Mouse (Mus musculus) kidney, postnatal 0 days (tissue): ENCODE data around the gene G3bp2. TPM values are rescaled to one million over a fixed set of nuclear protein-coding genes. Genes with fewer than 3 reads are reported as not detected.

Experiments
- ATAC-seq: fragments of 200-750 bp; cut with Nextera tagmentation; replicated peaks from 2 replicates; pipeline ENCODE4 v1.8.0; 2017; ENCODE audit warnings: low read depth, moderate number of reproducible peaks, moderate TSS enrichment, moderate library complexity; ENCODE audit not compliant: low FRiP score
- DNase-seq: peaks from one replicate; pipeline ENCODE4 v3.0.0-alpha.2; 2016; ENCODE audit warnings: low spot score
- H3K27ac ChIP-seq: fragments of 300-500 bp; sonication (generic); 2 replicates; pipeline ENCODE4 v1.5.1; 2014; ENCODE audit warnings: mild to moderate bottlenecking
- H3K27me3 ChIP-seq: fragments of 300-500 bp; sonication (generic); 2 replicates; pipeline ENCODE4 v1.6.1; 2014; ENCODE audit warnings: low read length, mixed read lengths; ENCODE audit not compliant: insufficient read depth
- H3K36me3 ChIP-seq: fragments of 300-500 bp; sonication (generic); 2 replicates; pipeline ENCODE4 v1.6.1; 2014; ENCODE audit warnings: low read length, mixed read lengths; ENCODE audit not compliant: insufficient read depth
- H3K4me1 ChIP-seq: fragments of 300-500 bp; sonication (generic); replicated peaks from 2 replicates; pipeline ENCODE4 v1.6.1; 2014; ENCODE audit warnings: antibody characterized with exemption, low read length, mixed read lengths; ENCODE audit not compliant: insufficient read depth
- H3K4me2 ChIP-seq: fragments of 300-500 bp; sonication (generic); 2 replicates; pipeline ENCODE4 v1.6.1; 2014; ENCODE audit warnings: mild to moderate bottlenecking, low read length, moderate library complexity, mixed read lengths
- H3K4me3 ChIP-seq: fragments of 300-500 bp; sonication (generic); replicated peaks from 2 replicates; pipeline ENCODE4 v1.5.1; 2014; ENCODE audit warnings: low read depth, low read length
- H3K9ac ChIP-seq: fragments of 300-500 bp; sonication (generic); 2 replicates; pipeline ENCODE4 v1.6.1; 2014; ENCODE audit warnings: low read depth, low read length
- H3K9me3 ChIP-seq: fragments of 300-500 bp; sonication (generic); replicated peaks from 2 replicates; pipeline ENCODE4 v1.6.1; 2016; ENCODE audit warnings: low read length, inconsistent platforms, mixed read lengths
- CTCF ChIP-seq: IDR thresholded peaks from 2 replicates; pipeline ENCODE4 v1.5.1; 2016; ENCODE audit warnings: antibody characterized with exemption, low read depth, mild to moderate bottlenecking, moderate library complexity
- WGBS: fragments of 180-500 bp; shearing (Covaris S2); extraction: QIAGEN DNeasy Blood & Tissue Kit; methylation state at CpG from one replicate; pipeline ENCODE4 v1.1.7; 2014; 5-methylcytosine and 5-hydroxymethylcytosine counted together
- polyA plus RNA-seq: library from polyadenylated mRNA; unstranded; fragments of >200 nt; fragmentation: Nextera tagmentation; extraction: Ambion mirVana; gene quantifications from 2 replicates; pipeline ENCODE4 v1.2.1, GENCODE M21; 2015

The G3bp2 gene
- polyA plus RNA-seq, 1 experiment from 2014 or later: 134 TPM

DNA sequence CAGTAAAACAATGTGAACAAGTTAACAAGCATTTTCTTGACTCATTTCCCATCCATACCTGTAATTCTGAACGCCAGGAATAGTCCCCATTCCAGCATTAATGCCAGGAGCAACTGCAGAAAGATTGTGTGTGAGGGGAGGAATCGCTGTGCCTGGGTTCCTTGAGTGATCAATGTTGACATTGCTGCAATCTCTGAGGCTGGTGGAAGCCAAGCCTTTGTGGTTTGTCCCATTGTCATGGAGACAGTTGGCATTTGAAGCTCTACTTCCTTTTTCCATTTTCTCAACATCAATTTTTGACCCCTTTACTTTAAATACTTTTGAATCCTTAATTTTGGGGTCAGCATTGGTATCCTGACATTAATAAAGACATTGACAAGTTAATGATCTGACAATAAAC lies 63.6 kb downstream of the G3bp2 start:
- 63% methylated on average over 2 of the region's 2 CpGs for WGBS
- H3K4me3 ChIP-seq: no peak overlapping the region
- H3K9ac ChIP-seq: no peak overlapping the region
- H3K27ac ChIP-seq: no peak overlapping the region
- ATAC-seq (no peak), DNase-seq (no peak)
- TF ChIP-seq CTCF: no peak
- H3K4me2 ChIP-seq: no peak overlapping the region
- no peaks in the 10 kb centered on the region for H3K36me3 ChIP-seq
- H3K4me1 ChIP-seq: no peaks in the 10 kb centered on the region
- no peaks in the 10 kb centered on the region for H3K27me3 ChIP-seq
- H3K9me3 ChIP-seq: no peaks in the 10 kb centered on the region

DNA sequence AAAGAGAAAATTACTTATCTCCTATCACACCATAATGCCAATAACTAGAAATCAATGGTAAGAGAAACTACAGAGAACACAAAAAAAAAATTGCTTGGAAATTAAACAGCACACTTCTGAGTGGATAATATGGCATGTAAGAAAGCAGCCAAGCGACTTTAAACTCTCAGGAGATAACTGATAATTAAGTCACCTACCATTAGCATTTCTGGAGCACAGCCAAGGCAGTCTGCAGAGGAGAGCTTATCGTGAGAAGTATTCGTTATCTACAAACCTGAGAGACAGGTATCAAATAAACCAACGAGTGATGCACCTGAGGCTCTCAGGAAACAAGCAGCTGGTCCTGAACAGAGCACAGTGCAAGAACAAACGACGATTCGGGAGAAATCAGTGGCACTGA lies 71.8 kb downstream of the G3bp2 start:
- WGBS: 71% methylated on average over 7 of the region's 7 CpGs
- no peak for DNase-seq

DNA sequence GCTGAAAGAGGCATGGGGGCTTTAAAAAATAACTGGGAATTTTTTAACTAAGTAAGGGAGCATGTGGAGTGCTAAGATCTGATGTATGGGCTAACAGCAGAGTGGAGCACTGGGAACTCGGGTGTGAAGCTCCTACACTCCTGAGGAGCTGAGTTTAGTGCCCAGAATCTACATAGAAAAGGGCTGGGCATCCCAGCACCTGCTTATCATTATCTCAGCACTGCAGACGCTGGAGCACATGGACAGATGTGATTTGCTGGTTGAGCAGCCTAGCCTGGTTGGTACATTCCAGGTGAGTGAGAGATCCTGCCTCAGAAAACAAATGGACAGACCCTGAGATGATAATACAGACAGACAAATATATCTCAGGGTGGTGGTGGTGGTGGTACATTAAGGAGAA lies 73.7 kb downstream of the G3bp2 start:
- H3K36me3 ChIP-seq: no peaks in the 10 kb centered on the region
- no peaks in the 10 kb centered on the region for H3K27me3 ChIP-seq
- no peak for DNase-seq
- H3K4me1 ChIP-seq: no peaks in the 10 kb centered on the region
- H3K9ac ChIP-seq: no peak overlapping the region
- TF ChIP-seq CTCF: no peak
- no peak overlapping the region for H3K27ac ChIP-seq
- H3K9me3 ChIP-seq: no peaks in the 10 kb centered on the region
- H3K4me2 ChIP-seq: no peak overlapping the region
- WGBS: 32% methylated on average over 2 of the region's 2 CpGs
- no peak for ATAC-seq
- H3K4me3 ChIP-seq: no peak overlapping the region

More for the DNA sequence above, 71.8 kb downstream of the G3bp2 start:
- Histone ChIP-seq H3K36me3 (no peaks in the 10 kb centered on the region), H3K4me2 (no peak overlapping the region), H3K27ac (no peak overlapping the region), H3K27me3 (no peaks in the 10 kb centered on the region), H3K4me1 (no peaks in the 10 kb centered on the region), H3K9me3 (no peaks in the 10 kb centered on the region), H3K9ac (no peak overlapping the region), H3K4me3 (no peak overlapping the region)
- no peak for ATAC-seq
- TF ChIP-seq CTCF: no peak

DNA sequence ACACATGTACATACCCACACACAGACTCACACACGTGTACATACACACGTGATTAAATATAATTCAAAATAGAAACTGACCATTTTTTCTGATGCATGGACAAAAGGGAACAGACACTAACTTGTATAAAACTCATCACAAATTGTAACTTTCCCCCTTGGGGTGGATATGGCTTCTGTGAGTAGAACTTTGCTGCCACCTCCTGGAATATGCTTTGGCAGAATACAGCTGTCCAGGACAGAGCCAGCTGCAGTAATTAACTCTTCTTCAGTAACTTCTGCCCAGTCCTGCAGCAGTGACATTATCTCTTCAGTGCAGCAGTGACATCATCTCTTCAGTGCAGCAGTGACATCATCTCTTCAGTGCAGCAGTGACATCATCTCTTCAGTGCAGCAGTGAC lies 80.5 kb downstream of the G3bp2 start:
- Histone ChIP-seq H3K4me3 (no peak overlapping the region), H3K9me3 (no peaks in the 10 kb centered on the region; the same call in none of the 2 replicates), H3K36me3 (no peaks in the 10 kb centered on the region), H3K27me3 (no peaks in the 10 kb centered on the region), H3K4me2 (no peak overlapping the region), H3K4me1 (no peaks in the 10 kb centered on the region), H3K27ac (no peak overlapping the region), H3K9ac (no peak overlapping the region)
- peak; percentile 81 for DNase-seq
- ATAC-seq: peak; percentile 73; the same call in 1 of the 2 replicates
- peak; percentile 78 for TF ChIP-seq CTCF
- WGBS: 67% methylated on average over 2 of the region's 2 CpGs

Other genes starting within 250 kb of the G3bp2 start
- gene Rchy1, start 120.7 kb downstream of the G3bp2 start, polyA plus RNA-seq: 80.1 and 80.9 TPM in 2 replicates
- gene Odaph, start 96.2 kb downstream of the G3bp2 start, polyA plus RNA-seq: not detected in 2 replicates
- 2.0 and 2.2 TPM in 2 replicates for gene Cdkl2, start 39.8 kb downstream of the G3bp2 start, polyA plus RNA-seq
- gene Uso1, start 54.2 kb upstream of the G3bp2 start, polyA plus RNA-seq: 36.1 and 38.4 TPM in 2 replicates
- gene U90926, start 131.7 kb upstream of the G3bp2 start, polyA plus RNA-seq: not detected in 2 replicates
- 0.07 and 0.20 TPM in 2 replicates for gene Ppef2, start 172.6 kb upstream of the G3bp2 start, polyA plus RNA-seq
- 19.4 and 19.7 TPM in 2 replicates for gene Naaa, start 194.5 kb upstream of the G3bp2 start, polyA plus RNA-seq
- 33.8 and 34.8 TPM in 2 replicates for gene Sdad1, start 226.8 kb upstream of the G3bp2 start, polyA plus RNA-seq
- 0.08 and 0.13 TPM in 2 replicates for gene Cxcl9, start 244.4 kb upstream of the G3bp2 start, polyA plus RNA-seq
- 8.0 and 9.2 TPM in 2 replicates for gene Art3, start 248.1 kb upstream of the G3bp2 start, polyA plus RNA-seq